Mouse (Mus musculus): ENCODE data around the gene Tex50.

Gene Tex50

DNA sequence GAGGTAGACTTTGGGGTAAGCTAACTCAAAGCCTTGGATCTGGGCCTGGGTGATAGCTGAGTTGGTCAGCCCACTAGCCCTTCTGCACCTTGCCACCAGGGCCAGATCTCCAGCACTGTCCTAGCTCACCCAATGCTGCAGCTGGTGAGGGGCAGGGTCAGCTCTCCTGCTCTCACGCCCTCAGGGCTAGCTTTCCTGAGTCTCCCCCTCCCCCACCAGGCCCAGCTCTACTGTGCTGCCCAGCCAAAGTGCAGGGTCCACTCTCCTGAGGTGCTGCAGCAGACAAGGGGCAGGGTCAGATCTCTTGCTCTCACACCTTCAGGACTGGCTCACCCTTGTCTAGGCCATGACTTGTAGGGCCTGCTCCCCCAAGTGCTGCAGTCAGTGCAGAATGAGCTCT lies 32.7 kb downstream of the Tex50 start:
- DNase-seq (ENCODE audit: extremely low read depth, low read depth), result no peak

DNA sequence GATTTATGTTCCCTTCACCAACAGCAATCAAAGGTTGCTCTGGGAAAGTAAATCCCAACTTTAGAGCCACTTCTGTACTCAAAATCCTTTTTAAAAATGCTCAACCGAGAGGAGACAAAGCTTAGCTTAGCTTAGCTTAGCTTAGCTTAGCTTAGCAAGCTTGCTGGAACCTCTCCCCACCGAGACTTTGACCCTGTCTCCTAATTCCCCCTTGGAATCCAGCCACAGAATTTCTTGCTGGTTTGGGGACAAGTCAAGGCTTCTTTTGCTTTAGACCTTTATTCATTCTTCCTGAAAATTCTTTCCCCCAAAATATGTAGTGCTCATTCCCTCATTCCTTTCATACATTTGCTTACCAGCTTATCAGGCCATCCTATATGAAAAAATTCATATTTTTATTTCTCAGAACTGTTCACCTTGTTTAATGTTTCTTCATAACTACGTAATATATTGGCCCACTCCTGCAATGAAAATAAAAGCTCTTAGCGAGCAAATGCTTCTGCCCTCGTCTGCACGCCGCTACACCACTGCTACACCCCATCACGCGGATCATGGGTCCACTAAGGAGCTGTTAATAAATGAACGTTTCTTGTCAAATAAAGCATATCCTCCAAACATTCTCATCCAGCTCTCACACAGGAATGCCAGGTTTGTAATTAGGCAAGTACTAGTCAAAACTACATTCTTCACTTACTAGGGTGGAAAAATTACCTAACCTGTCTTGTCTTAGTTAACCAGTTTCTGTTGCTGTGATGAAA lies 36.3 kb downstream of the Tex50 start:
- DNase-seq (ENCODE audit: extremely low read depth, low read depth), result no peak

DNA sequence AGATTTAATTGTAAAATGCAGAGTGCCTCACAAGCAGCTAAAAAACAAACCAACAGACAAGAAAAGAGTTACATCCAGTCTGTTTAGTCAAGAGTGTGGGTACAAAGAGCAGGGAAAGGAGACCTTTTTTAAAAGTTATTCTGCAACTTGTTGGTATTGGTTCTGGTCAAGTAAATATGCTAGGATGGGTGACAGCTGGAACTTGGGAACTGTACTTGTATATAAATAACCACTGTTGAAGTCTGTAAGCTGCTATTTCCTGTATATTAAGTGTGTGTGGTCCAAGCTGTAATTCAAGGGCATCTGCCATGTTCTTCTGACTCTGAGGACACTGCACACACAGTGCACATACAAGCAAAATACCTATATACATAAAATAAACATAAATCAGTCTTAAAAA lies 44.5 kb downstream of the Tex50 start:
- no peak for DNase-seq (ENCODE audit: extremely low read depth, low read depth)

DNA sequence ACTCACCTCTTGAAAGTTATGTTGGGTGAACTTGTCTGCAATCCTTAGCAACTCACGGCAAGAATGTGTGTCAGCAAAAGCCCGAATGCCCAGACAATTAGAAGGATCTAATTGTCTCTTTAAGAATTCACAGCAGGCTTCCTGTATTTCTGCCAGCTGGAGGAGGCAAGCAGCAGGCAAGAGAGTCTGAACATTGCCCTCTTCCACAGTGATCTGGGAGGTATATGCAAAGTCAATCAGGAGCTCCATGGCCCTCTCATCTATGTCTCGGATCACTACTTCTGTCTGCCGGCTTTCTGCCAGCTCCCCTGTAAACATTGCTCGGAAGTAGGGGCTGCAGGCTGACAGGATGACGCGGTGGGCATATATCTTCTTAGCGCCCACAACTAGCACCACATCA lies 49.9 kb downstream of the Tex50 start:
- DNase-seq (ENCODE audit: extremely low read depth, low read depth), result no peak

Data from MEL-GATA-1-ER (cell line).